Mouse (Mus musculus) testis, adult 2 months (tissue): ENCODE data around the gene Rpl11.

Source experiments
- CTCF ChIP-seq: fragments of 200-500 bp; IDR thresholded peaks from 2 replicates; pipeline ENCODE4 v1.5.1; 2012; ENCODE audit warnings: low read depth, mild to moderate bottlenecking, inconsistent platforms, low read length, moderate library complexity; ENCODE audit not compliant: control insufficient read depth, insufficient read depth, insufficient replicate concordance
- POLR2A ChIP-seq: fragments of 200-500 bp; IDR thresholded peaks from 2 replicates; pipeline ENCODE4 v1.6.1; 2012; ENCODE audit warnings: low read depth, mild to moderate bottlenecking, inconsistent platforms, low read length, moderate library complexity; ENCODE audit not compliant: control insufficient read depth

- TF ChIP-seq CTCF (no peak), POLR2A (no peak)
Measured at GRCm38 (mm10) chr4:136027416-136028131, 25.7 kb downstream of the Rpl11 start.
